Mouse (Mus musculus) forebrain, embryonic 16.5 days (tissue): ENCODE data around the gene Zdhhc22. TPM values are rescaled to one million over a fixed set of nuclear protein-coding genes. Genes with fewer than 3 reads are reported as not detected.

Experiments used
- ATAC-seq: fragments of 200-750 bp; cut with Nextera tagmentation; 2 replicates; pipeline ENCODE4 v1.8.0; 2017; ENCODE audit warnings: mild to moderate bottlenecking, moderate library complexity
- H3K27ac ChIP-seq: fragments of 300-500 bp; sonication (generic); 2 replicates; pipeline ENCODE4 v1.5.1; 2014; ENCODE audit warnings: low read length, control low read depth
- H3K27me3 ChIP-seq: fragments of 300-500 bp; sonication (generic); replicated peaks from 2 replicates; pipeline ENCODE4 v1.6.1; 2014; ENCODE audit warnings: low read length; ENCODE audit not compliant: control insufficient read depth, insufficient read depth
- H3K36me3 ChIP-seq: fragments of 300-500 bp; sonication (generic); 2 replicates; pipeline ENCODE4 v1.6.1; 2014; ENCODE audit not compliant: control insufficient read depth, insufficient read depth
- H3K4me1 ChIP-seq: fragments of 300-500 bp; sonication (generic); replicated peaks from 2 replicates; pipeline ENCODE4 v1.6.1; 2014; ENCODE audit warnings: low read length; ENCODE audit not compliant: control insufficient read depth, insufficient read depth
- H3K4me2 ChIP-seq: fragments of 300-500 bp; sonication (generic); 2 replicates; pipeline ENCODE4 v1.6.1; 2014; ENCODE audit warnings: mild to moderate bottlenecking, low read length, control low read depth
- H3K4me3 ChIP-seq: fragments of 300-500 bp; sonication (generic); replicated peaks from 2 replicates; pipeline ENCODE4 v1.5.1; 2014; ENCODE audit warnings: mild to moderate bottlenecking, low read length, control low read depth
- H3K9ac ChIP-seq: fragments of 300-500 bp; sonication (generic); replicated peaks from 2 replicates; pipeline ENCODE4 v1.6.1; 2014; ENCODE audit warnings: low read depth, low read length, control low read depth
- H3K9me3 ChIP-seq: fragments of 300-500 bp; sonication (generic); 2 replicates; pipeline ENCODE4 v1.6.1; 2016; ENCODE audit warnings: low read length; ENCODE audit not compliant: control insufficient read depth
- WGBS: fragments of 180-500 bp; shearing (Covaris S2); extraction: QIAGEN DNeasy Blood & Tissue Kit; methylation state at CpG from one replicate; pipeline ENCODE4 v1.1.7; 2014; 5-methylcytosine and 5-hydroxymethylcytosine counted together
- polyA plus RNA-seq: library from polyadenylated mRNA; unstranded; fragments of >200 nt; fragmentation: Nextera tagmentation; extraction: Ambion mirVana; gene quantifications from 2 replicates; pipeline ENCODE4 v1.2.1, GENCODE M21; 2015

Gene Zdhhc22
- polyA plus RNA-seq, 1 experiment from 2014 or later, result 9.4 TPM

DNA sequence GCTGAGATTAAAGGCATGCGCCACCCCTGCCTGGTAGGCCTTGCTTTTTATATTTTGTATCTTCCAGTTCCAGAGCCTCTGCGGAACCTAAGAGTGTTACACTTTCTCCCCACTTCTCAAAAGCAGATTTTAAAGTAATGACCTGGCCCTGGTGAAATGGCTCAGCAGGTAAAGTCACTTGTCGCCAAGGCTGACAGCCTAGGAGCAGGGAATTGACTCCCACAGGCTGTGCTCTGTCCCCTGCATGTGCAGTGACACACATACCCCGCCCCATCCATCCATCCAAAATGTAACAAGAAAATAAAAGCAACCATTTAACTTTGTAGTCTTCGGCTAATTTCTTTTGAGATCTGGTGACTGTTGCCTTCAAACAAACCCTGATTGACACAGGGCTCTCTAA is 30.6 kb downstream of the Zdhhc22 start:
- peaks cover 50% of the 10 kb centered on the region for H3K36me3 ChIP-seq
- WGBS, result 96% methylated on average over 5 of the region's 5 CpGs
- no peak overlapping the region for H3K4me2 ChIP-seq
- ATAC-seq, result no peak
- no peaks in the 10 kb centered on the region for H3K27me3 ChIP-seq
- no peaks in the 10 kb centered on the region for H3K4me1 ChIP-seq
- no peaks in the 10 kb centered on the region for H3K9me3 ChIP-seq
- no peak overlapping the region for H3K4me3 ChIP-seq
- no peak overlapping the region for H3K27ac ChIP-seq
- H3K9ac ChIP-seq, result no peak overlapping the region

DNA sequence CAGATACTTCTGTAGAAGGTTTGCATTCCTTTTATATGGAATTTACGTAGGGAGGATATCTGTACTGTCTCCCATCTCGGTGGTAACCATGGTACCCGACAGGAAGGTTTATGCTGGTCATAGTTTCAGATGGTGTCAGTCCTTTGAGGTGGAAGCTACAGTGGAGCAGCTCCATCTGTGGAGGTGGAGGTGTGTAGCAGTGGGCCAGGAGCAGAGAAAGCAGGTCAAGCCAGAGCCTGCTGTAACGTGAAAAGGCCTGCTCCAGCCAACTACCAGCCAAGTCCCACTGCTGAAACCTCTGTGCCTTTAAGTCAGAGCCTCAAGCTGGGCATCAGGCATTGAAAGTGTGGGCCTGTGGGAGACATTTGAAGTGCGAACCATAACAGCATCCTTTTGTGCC is 31.7 kb downstream of the Zdhhc22 start:
- ATAC-seq, result no peak
- no peaks in the 10 kb centered on the region for H3K4me1 ChIP-seq
- no peaks in the 10 kb centered on the region for H3K27me3 ChIP-seq
- no peaks in the 10 kb centered on the region for H3K9me3 ChIP-seq
- H3K36me3 ChIP-seq, result peaks cover 53% of the 10 kb centered on the region
- WGBS, result 95% methylated on average over 5 of the region's 5 CpGs
- no peak overlapping the region for H3K9ac ChIP-seq
- H3K4me3 ChIP-seq, result no peak overlapping the region
- H3K27ac ChIP-seq, result no peak overlapping the region
- H3K4me2 ChIP-seq, result no peak overlapping the region

DNA sequence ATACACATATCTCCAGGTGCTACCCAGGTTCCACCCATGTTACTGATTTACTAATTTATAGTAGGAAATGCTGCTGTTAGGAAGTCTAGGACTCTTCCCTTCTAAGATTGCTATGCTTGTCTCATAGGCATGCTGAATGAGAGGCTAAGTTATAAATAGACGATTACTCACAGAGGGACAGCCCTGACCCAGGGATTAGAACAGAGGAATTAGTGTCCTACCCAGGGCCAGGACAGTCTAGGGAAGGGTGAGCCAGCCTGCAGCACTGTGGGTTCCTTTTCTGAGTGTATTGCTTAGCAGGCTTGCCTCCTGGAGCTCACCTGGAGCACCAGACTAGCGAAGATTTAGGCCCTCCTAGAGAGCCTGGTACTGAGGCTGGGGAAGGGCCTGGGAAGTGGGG is 34.3 kb downstream of the Zdhhc22 start:
- H3K36me3 ChIP-seq, result peaks cover 33% of the 10 kb centered on the region
- H3K9me3 ChIP-seq, result no peaks in the 10 kb centered on the region
- H3K27me3 ChIP-seq, result no peaks in the 10 kb centered on the region
- H3K4me2 ChIP-seq, result no peak overlapping the region
- H3K27ac ChIP-seq, result no peak overlapping the region
- H3K9ac ChIP-seq, result no peak overlapping the region
- 88% methylated on average over 2 of the region's 2 CpGs for WGBS
- ATAC-seq, result no peak
- H3K4me1 ChIP-seq, result peaks cover 8% of the 10 kb centered on the region
- H3K4me3 ChIP-seq, result no peak overlapping the region

DNA sequence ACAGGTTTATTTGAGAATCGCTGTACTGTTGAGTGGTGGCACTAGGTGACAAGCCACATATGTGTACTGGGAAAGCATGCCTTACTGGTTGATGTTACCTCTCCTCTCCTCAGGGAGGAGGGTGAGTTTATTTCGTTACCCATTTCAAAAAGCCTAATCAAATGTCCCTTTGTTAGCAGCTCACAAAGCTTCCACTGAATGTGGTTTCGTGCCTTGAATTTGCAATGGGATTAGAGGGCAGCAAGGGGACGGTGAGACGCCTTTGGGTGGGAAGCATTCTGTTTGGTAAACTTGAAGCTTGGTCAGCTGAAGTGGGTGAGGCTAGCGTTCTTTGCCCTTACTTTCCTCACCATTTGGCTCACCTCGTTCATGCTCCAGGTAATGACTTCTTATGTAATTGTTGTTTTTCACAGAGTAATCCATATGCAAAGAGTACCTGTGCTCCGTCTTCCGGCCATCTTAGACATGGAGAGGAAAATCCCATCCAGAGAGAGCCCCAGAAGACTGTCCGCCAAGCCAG is 37.8 kb downstream of the Zdhhc22 start:
- WGBS, result 45% methylated on average over 10 of the region's 10 CpGs
- Histone ChIP-seq H3K4me2 (no peak overlapping the region), H3K27ac (no peak overlapping the region), H3K4me1 (peaks cover 36% of the 10 kb centered on the region), H3K9me3 (no peaks in the 10 kb centered on the region), H3K9ac (no peak overlapping the region), H3K36me3 (peaks cover 14% of the 10 kb centered on the region), H3K27me3 (no peaks in the 10 kb centered on the region), H3K4me3 (no peak overlapping the region)
- ATAC-seq, result no peak

DNA sequence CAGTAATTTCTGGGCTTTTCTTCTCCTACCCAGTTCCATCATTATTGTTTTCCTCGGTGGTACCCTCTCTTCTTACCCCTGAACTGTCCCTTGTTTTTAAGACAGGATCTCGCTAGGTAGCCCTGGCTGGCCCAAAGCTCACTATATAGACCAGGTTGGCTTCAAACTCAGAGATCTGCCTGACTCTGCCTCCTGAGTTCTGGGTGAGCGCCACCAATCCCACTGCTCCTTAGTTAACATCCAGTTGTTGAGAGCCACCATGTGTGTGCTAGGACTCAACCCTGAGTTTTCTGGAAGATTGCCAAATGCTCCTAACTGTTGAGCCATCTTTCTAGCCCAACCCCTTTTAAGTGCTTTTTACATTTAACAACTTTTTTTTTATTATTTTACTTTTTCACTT is 39.3 kb downstream of the Zdhhc22 start:
- Histone ChIP-seq H3K27me3 (no peaks in the 10 kb centered on the region), H3K4me3 (no peak overlapping the region), H3K27ac (no peak overlapping the region), H3K9ac (no peak overlapping the region), H3K36me3 (peaks cover 11% of the 10 kb centered on the region), H3K4me2 (no peak overlapping the region), H3K4me1 (peaks cover 40% of the 10 kb centered on the region), H3K9me3 (no peaks in the 10 kb centered on the region)
- ATAC-seq, result no peak
- WGBS, result 98% methylated on average over 3 of the region's 3 CpGs

DNA sequence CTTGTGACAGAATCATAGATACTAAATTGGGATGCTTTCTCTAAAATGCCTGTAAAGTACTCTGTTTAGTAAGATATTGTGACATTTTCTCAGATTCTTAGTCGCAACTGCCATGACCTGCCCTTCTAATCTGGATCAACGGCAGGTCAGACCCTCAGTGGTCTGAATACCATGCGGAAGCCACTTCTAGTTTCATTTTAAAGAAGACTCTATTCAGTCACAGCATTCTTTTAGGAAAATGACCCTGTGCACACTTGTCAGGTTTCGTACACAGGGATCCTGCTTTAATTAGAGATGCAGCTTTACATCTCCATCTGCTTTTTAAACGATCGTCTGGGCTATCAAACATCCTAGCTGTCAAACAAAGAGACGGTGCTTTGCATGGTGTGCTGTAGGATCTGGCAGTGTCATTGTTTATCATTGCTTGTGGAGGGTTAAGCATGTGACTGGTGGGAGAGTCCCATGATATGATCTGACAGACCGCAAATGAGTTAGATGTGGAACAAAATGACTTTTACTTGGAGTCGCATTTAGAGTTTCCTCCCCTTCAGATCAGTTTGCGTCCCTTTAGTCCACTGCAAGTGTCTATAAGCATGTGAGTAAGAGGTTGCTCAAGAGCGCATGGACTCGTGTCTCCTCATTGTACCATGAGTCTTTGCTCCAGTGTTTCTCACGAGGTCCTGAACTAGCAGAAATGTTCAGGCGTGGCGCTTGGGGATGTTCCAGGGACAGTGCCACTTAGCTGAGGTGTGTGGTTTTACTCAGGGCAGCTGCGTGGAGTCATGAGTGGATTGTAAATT is 39.9 kb downstream of the Zdhhc22 start:
- Histone ChIP-seq H3K9ac (peak overlapping the region; percentile 39), H3K4me1 (peaks cover 43% of the 10 kb centered on the region), H3K9me3 (no peaks in the 10 kb centered on the region), H3K27ac (peak overlapping the region; percentile 66), H3K27me3 (no peaks in the 10 kb centered on the region), H3K4me3 (peak overlapping the region; percentile 8; the same call in 1 of the 2 replicates), H3K4me2 (peak overlapping the region; percentile 43), H3K36me3 (peaks cover 9% of the 10 kb centered on the region)
- WGBS, result 61% methylated on average over 16 of the region's 16 CpGs
- ATAC-seq, result no peak

DNA sequence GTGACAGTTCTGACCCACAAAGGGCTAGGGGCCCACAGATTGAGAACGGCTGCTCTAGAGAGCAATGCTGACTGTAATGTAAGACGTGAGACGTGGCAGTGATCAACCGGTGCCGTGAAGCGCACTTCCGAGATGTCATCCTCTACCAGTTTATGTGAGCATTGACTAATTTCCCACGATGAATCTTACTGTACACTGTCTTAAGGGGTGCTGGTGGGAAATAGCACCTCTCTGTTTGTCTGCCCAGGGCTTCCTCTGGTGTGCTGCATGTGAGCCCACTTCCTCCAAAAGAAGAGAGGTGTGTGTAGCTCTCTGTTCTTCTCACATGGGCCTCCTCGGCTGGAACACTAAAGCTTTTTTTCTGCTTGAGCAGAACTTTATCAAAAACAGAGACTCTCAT is 40.7 kb downstream of the Zdhhc22 start:
- Histone ChIP-seq H3K4me2 (peak overlapping the region; percentile 25), H3K4me1 (peaks cover 46% of the 10 kb centered on the region), H3K27ac (no peak overlapping the region), H3K4me3 (no peak overlapping the region), H3K9me3 (no peaks in the 10 kb centered on the region), H3K36me3 (peaks cover 5% of the 10 kb centered on the region), H3K27me3 (no peaks in the 10 kb centered on the region), H3K9ac (0 out of 2 replicates have a peak overlapping the region, but pooled peaks have one; percentile 2)
- ATAC-seq, result no peak
- 77% methylated on average over 9 of the region's 9 CpGs for WGBS

DNA sequence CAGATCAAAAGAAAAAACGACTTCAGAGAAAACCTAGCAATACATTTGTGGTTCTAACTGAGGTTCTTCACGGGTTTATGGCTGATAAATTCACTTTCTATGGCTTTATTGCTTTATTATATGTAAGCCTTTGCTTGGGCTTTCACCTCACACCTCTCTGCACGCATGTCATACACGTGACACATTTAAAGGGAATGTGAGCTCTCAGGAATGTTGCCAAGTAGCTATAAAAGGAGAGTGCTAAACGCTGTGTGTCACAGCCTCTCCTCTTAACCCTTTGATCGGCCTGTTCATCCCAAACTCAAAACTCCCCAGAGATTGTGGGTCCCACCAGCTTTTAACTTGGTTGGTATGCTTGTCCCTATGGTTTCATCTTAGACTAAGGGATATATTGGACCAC is 41.6 kb downstream of the Zdhhc22 start:
- H3K4me3 ChIP-seq, result peak overlapping the region; percentile 79
- ATAC-seq, result no peak

DNA sequence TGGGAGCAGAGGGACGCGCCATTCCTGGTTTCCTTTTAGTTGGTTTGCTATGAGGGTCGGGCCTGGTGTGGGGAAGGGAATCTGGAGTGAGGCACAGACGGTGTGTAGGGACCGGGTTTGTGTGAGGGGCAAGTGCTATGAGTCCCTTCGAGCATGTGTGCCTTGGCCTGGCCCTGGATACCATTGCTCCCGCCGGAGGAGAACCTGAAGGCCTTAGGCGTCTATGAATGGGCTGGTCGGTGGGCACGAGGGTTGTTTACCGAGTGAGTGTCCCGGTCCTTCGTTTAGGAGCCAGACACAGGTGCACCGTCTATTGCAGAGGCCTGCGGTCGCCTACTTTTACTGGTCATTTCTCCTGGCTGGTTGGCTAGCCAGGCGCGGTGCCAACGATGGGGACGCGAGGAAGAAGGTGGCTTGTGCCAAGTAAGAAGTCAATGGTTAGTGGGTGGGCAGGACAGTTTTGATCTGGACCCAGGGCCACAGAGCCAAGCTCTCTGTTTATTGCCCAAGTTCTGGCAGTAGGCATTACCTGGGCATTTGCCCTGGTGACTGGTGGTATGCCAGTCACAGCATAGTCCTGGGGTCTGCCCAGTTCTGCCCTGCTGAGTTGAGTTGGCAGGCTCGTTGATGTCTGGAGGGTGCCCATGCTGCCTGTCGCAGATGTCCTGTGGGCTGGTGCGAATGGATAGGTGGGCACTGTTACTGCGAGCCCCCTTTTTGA is 42.4 kb downstream of the Zdhhc22 start:
- Histone ChIP-seq H3K4me1 (peaks cover 46% of the 10 kb centered on the region), H3K27ac (peak overlapping the region; percentile 99), H3K27me3 (no peaks in the 10 kb centered on the region), H3K9me3 (no peaks in the 10 kb centered on the region), H3K4me2 (peak overlapping the region; percentile 91), H3K4me3 (peak overlapping the region; percentile 79), H3K36me3 (no peaks in the 10 kb centered on the region), H3K9ac (peak overlapping the region; percentile 97)
- peak; percentile 48 for ATAC-seq
- 8% methylated on average over 26 of the region's 26 CpGs for WGBS

More for the DNA sequence above, 41.6 kb downstream of the Zdhhc22 start:
- Histone ChIP-seq H3K9me3 (no peaks in the 10 kb centered on the region), H3K4me2 (peak overlapping the region; percentile 91), H3K27me3 (no peaks in the 10 kb centered on the region), H3K4me1 (peaks cover 46% of the 10 kb centered on the region), H3K36me3 (no peaks in the 10 kb centered on the region), H3K9ac (peak overlapping the region; percentile 97), H3K27ac (peak overlapping the region; percentile 99)
- 40% methylated on average over 6 of the region's 6 CpGs for WGBS
